Mouse (Mus musculus) liver, embryonic 12.5 days (tissue): Measurements from ENCODE around the gene Cxcl14. TPM values are rescaled to one million over a fixed set of nuclear protein-coding genes. Genes with fewer than 3 reads are reported as not detected.

ENCODE experiments used
- ATAC-seq: fragments of 200-750 bp; cut with Nextera tagmentation; 2 replicates; pipeline ENCODE4 v1.8.0; 2017; ENCODE audit warnings: moderate number of reproducible peaks, mild to moderate bottlenecking, moderate library complexity
- H3K27ac ChIP-seq: fragments of 300-500 bp; sonication (generic); 2 replicates; pipeline ENCODE4 v1.5.1; 2016; ENCODE audit warnings: mild to moderate bottlenecking
- H3K27me3 ChIP-seq: fragments of 300-500 bp; sonication (generic); replicated peaks from 2 replicates; pipeline ENCODE4 v1.6.1; 2016; ENCODE audit warnings: mild to moderate bottlenecking, moderate library complexity
- H3K36me3 ChIP-seq: fragments of 300-500 bp; sonication (generic); 2 replicates; pipeline ENCODE4 v1.6.1; 2016; ENCODE audit warnings: mild to moderate bottlenecking, moderate library complexity
- H3K4me1 ChIP-seq: fragments of 300-500 bp; sonication (generic); 2 replicates; pipeline ENCODE4 v1.6.1; 2016
- H3K4me2 ChIP-seq: fragments of 300-500 bp; sonication (generic); 2 replicates; pipeline ENCODE4 v1.6.1; 2016; ENCODE audit warnings: mild to moderate bottlenecking, moderate library complexity
- H3K4me3 ChIP-seq: fragments of 300-500 bp; sonication (generic); 2 replicates; pipeline ENCODE4 v1.5.1; 2016; ENCODE audit warnings: mild to moderate bottlenecking, moderate library complexity
- H3K9ac ChIP-seq: fragments of 300-500 bp; sonication (generic); 2 replicates; pipeline ENCODE4 v1.6.1; 2016; ENCODE audit warnings: mild to moderate bottlenecking, moderate library complexity
- H3K9me3 ChIP-seq: fragments of 300-500 bp; sonication (generic); replicated peaks from 2 replicates; pipeline ENCODE4 v1.6.1; 2016; ENCODE audit warnings: mild to moderate bottlenecking, moderate library complexity
- WGBS: fragments of 180-500 bp; shearing (Covaris S2); methylation state at CpG from one replicate; pipeline ENCODE4 v1.1.7; 2016; ENCODE audit not compliant: insufficient replicate concordance; 5-methylcytosine and 5-hydroxymethylcytosine counted together
- polyA plus RNA-seq: library from polyadenylated mRNA; unstranded; fragments of >200 nt; fragmentation: Nextera tagmentation; extraction: Ambion mirVana; gene quantifications from 2 replicates; pipeline ENCODE4 v1.2.1, GENCODE M21; 2016

Gene Cxcl14
- polyA plus RNA-seq, 1 experiment from 2014 or later, result 0.41 TPM

GRCm38 (mm10) chr13:56288601-56289000 lies 7.8 kb downstream of the Cxcl14 start:
- Histone ChIP-seq H3K9ac (no peak overlapping the region), H3K9me3 (0 out of 2 replicates have a peak, but pooled peaks cover 5% of the 10 kb centered on the region), H3K4me1 (no peaks in the 10 kb centered on the region), H3K27ac (no peak overlapping the region), H3K4me3 (no peak overlapping the region), H3K27me3 (peaks cover 35% of the 10 kb centered on the region), H3K36me3 (no peaks in the 10 kb centered on the region), H3K4me2 (no peak overlapping the region)
- 46% methylated on average over 4 of the region's 4 CpGs for WGBS
- ATAC-seq, result no peak

DNA sequence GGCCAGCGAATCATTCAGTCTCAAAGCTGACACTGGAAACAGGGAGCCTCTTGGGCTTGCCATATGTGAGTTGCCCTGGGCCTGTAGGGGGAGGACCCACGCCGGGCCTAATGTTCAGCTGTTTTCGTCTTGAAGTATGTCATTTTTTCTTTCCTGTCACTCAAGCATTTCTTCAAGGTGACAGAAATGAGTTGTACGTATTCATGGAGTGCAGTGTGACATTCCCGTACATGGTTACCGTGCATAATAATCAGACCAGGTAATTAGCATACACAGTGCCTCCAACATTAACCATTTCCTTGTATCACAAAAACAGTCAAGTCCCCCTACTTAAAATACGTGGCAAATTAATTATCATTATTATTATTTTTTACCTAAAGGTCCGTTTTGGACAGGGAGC lies 9.3 kb downstream of the Cxcl14 start:
- Histone ChIP-seq H3K4me1 (no peaks in the 10 kb centered on the region), H3K27me3 (peaks cover 20% of the 10 kb centered on the region), H3K36me3 (no peaks in the 10 kb centered on the region), H3K4me2 (no peak overlapping the region), H3K27ac (no peak overlapping the region), H3K4me3 (no peak overlapping the region), H3K9ac (no peak overlapping the region), H3K9me3 (0 out of 2 replicates have a peak, but pooled peaks cover 5% of the 10 kb centered on the region)
- 69% methylated on average over 9 of the region's 9 CpGs for WGBS
- ATAC-seq, result no peak

- WGBS, result 79% methylated on average over 13 of the region's 13 CpGs
Measured at GRCm38 (mm10) chr13:56283321-56283720, 13.0 kb downstream of the Cxcl14 start.

DNA sequence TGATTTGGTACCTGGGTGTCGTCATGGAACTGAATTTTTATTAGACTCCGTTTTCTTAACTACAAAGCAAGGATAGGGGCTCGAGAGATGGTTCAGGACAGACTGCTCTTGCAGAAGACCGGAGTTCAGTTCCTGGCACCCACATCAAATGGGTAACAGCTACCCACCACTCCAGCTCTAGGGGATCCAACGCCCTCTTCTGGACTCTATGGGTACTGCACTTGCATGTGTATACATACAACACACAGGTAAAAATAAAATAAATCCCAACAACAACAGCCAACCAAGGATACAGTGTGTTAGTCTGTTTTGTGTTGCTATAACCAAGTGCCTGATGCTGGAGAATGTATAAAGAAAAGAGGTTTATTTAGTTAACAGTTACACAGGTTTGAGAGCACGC lies 16.0 kb downstream of the Cxcl14 start:
- H3K9me3 ChIP-seq, result no peaks in the 10 kb centered on the region
- H3K27me3 ChIP-seq, result no peaks in the 10 kb centered on the region
- no peak overlapping the region for H3K27ac ChIP-seq
- no peak overlapping the region for H3K4me3 ChIP-seq
- no peak for ATAC-seq
- no peak overlapping the region for H3K9ac ChIP-seq
- 64% methylated on average over 6 of the region's 6 CpGs for WGBS
- H3K4me2 ChIP-seq, result no peak overlapping the region
- no peaks in the 10 kb centered on the region for H3K36me3 ChIP-seq
- H3K4me1 ChIP-seq, result no peaks in the 10 kb centered on the region

More at GRCm38 (mm10) chr13:56283321-56283720, 13.0 kb downstream of the Cxcl14 start:
- no peaks in the 10 kb centered on the region for H3K36me3 ChIP-seq
- H3K27ac ChIP-seq, result no peak overlapping the region
- H3K4me1 ChIP-seq, result no peaks in the 10 kb centered on the region
- ATAC-seq, result no peak
- no peak overlapping the region for H3K4me2 ChIP-seq
- no peaks in the 10 kb centered on the region for H3K9me3 ChIP-seq
- H3K4me3 ChIP-seq, result no peak overlapping the region
- H3K9ac ChIP-seq, result no peak overlapping the region
- no peaks in the 10 kb centered on the region; the same call in 1 of the 2 replicates for H3K27me3 ChIP-seq

GRCm38 (mm10) chr13:56279439-56279838 lies 16.9 kb downstream of the Cxcl14 start:
- WGBS, result 24% methylated on average over 8 of the region's 8 CpGs
- Histone ChIP-seq H3K27me3 (no peaks in the 10 kb centered on the region), H3K4me3 (no peak overlapping the region), H3K36me3 (no peaks in the 10 kb centered on the region), H3K27ac (no peak overlapping the region), H3K9ac (no peak overlapping the region), H3K4me2 (no peak overlapping the region), H3K4me1 (no peaks in the 10 kb centered on the region), H3K9me3 (no peaks in the 10 kb centered on the region)
- ATAC-seq, result no peak

- Histone ChIP-seq H3K9me3 (no peaks in the 10 kb centered on the region), H3K27me3 (no peaks in the 10 kb centered on the region; the same call in 1 of the 2 replicates), H3K4me3 (no peak overlapping the region), H3K36me3 (no peaks in the 10 kb centered on the region), H3K4me1 (no peaks in the 10 kb centered on the region), H3K4me2 (no peak overlapping the region), H3K9ac (no peak overlapping the region), H3K27ac (no peak overlapping the region)
- 44% methylated on average over 2 of the region's 2 CpGs for WGBS
- no peak for ATAC-seq
Measured at GRCm38 (mm10) chr13:56275171-56275570, 21.2 kb downstream of the Cxcl14 start.

DNA sequence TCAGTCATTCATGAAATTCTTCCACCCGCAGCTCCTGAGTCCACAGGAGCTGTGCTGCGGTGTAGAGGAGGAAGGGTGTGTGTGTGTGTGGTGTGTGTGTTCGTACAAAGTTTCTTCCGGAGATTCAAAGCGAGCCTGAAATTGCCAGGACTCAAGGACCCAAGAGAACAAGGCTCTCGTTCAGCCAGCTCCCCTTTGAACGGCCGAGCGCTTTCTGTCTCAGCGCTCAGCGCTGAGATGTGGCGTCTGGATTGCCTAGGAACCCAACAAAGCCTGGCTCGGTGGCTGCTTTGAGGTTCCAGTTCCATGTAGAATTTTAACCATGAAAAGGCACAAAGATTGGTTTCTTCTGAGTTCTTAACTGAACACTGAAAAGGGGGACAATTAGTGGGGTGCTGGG lies 26.2 kb downstream of the Cxcl14 start:
- H3K4me2 ChIP-seq, result no peak overlapping the region
- no peaks in the 10 kb centered on the region for H3K36me3 ChIP-seq
- H3K4me3 ChIP-seq, result no peak overlapping the region
- no peak overlapping the region for H3K27ac ChIP-seq
- ATAC-seq, result no peak
- H3K9ac ChIP-seq, result no peak overlapping the region
- no peaks in the 10 kb centered on the region for H3K4me1 ChIP-seq
- H3K9me3 ChIP-seq, result 0 out of 2 replicates have a peak, but pooled peaks cover 4% of the 10 kb centered on the region
- 63% methylated on average over 13 of the region's 13 CpGs for WGBS
- H3K27me3 ChIP-seq, result peaks cover 10% of the 10 kb centered on the region

- Histone ChIP-seq H3K9me3 (0 out of 2 replicates have a peak, but pooled peaks cover 4% of the 10 kb centered on the region), H3K36me3 (no peaks in the 10 kb centered on the region), H3K27me3 (peaks cover 33% of the 10 kb centered on the region), H3K4me2 (no peak overlapping the region), H3K4me3 (no peak overlapping the region), H3K27ac (no peak overlapping the region), H3K4me1 (no peaks in the 10 kb centered on the region), H3K9ac (no peak overlapping the region)
- 58% methylated on average over 4 of the region's 4 CpGs for WGBS
- no peak for ATAC-seq
Measured at GRCm38 (mm10) chr13:56267396-56267795, 29.0 kb downstream of the Cxcl14 start.

DNA sequence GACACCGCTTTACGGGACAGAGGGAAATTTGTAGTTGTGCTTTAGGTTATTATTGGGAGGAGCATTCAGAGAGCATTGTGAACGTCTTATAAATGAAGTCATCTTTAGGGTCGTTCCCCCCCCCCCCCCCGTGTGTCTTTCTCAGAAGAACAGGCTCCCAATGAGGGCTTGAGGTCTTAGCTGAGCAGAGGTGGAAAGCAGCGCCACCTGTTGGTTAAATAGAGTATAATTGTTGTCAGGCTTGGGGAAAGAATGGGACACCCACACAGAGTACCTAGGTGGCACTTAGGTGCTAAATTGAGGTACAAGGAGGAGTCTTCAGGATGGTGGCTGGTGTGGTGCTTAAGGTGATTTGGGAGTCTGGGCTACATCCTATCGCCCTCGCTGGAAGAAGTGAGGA lies 29.9 kb downstream of the Cxcl14 start:
- ATAC-seq, result no peak

DNA sequence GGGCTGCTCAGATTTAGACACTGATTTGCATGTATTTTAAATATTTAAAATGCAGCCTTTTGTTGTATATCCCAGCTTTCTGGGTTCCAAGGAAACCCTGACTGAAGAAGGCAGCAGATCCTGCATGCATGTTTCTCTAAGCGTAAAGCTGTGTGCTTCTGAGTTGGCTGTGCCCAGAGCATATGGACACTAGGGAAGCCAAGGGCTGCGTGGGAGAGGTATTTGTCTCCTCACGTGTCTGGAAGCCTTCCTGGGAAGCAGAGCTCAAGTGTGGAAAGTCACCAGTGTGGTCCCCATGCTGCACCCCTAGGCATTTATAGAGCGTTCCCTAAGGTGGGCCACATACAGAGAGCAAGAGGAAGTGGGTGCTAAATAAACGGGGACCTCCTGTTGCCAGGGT lies 30.7 kb downstream of the Cxcl14 start:
- Histone ChIP-seq H3K27ac (no peak overlapping the region), H3K27me3 (peaks cover 50% of the 10 kb centered on the region), H3K9me3 (0 out of 2 replicates have a peak, but pooled peaks cover 4% of the 10 kb centered on the region), H3K9ac (no peak overlapping the region), H3K36me3 (no peaks in the 10 kb centered on the region), H3K4me2 (no peak overlapping the region), H3K4me1 (no peaks in the 10 kb centered on the region), H3K4me3 (no peak overlapping the region)
- no peak for ATAC-seq
- WGBS, result 49% methylated on average over 5 of the region's 5 CpGs

More for the DNA sequence above, 29.9 kb downstream of the Cxcl14 start:
- Histone ChIP-seq H3K4me2 (no peak overlapping the region), H3K27ac (no peak overlapping the region), H3K36me3 (no peaks in the 10 kb centered on the region), H3K4me1 (no peaks in the 10 kb centered on the region), H3K9ac (no peak overlapping the region), H3K9me3 (0 out of 2 replicates have a peak, but pooled peaks cover 4% of the 10 kb centered on the region), H3K27me3 (peaks cover 43% of the 10 kb centered on the region), H3K4me3 (no peak overlapping the region)
- 33% methylated on average over 8 of the region's 8 CpGs for WGBS

DNA sequence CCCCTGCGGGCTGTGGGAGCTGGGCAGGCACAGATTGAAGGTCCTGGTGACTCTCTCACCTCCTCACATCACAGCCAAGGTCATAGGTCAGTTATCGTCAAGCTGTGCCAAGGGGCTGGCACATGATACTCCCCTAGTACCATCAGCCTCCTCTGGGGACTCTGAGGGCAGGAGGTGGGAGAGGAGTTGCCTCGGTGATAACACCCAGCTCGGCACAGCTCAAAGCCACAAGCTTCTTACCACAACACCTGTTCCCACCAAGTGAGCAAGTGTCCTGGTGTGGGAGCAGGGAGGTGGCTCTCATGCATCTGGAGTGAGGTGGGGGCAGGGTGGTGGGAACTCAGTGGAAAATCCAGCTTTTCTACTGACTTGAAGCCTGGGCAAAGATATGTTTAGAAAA lies 34.1 kb downstream of the Cxcl14 start:
- H3K27ac ChIP-seq, result no peak overlapping the region
- H3K9ac ChIP-seq, result no peak overlapping the region
- H3K4me2 ChIP-seq, result no peak overlapping the region
- no peaks in the 10 kb centered on the region for H3K9me3 ChIP-seq
- no peaks in the 10 kb centered on the region for H3K4me1 ChIP-seq
- no peak for ATAC-seq
- 49% methylated on average over 4 of the region's 4 CpGs for WGBS
- H3K4me3 ChIP-seq, result no peak overlapping the region
- H3K27me3 ChIP-seq, result peaks cover 84% of the 10 kb centered on the region
- no peaks in the 10 kb centered on the region for H3K36me3 ChIP-seq

DNA sequence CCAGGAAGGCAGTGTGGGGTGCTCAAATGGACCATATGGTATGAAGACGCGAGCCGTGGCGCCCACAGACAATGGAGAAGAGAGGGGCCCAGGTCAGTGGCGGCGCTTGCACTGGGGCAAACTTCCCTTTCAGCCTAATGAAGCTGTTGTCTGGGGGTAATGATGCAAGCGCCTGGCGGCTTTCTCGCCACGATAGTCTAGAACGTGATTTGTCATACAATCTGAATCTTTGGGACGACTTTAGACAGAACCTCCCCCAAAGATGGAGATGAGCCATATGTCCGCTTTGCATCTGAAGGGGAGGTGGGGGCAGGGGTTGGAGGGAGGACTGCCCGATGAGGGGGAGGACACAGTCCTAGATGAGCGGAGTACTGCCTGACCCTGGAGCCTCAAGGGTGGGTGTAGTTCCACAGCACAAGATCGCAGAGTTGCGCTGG lies 36.0 kb downstream of the Cxcl14 start:
- Histone ChIP-seq H3K9me3 (no peaks in the 10 kb centered on the region), H3K4me2 (no peak overlapping the region), H3K36me3 (no peaks in the 10 kb centered on the region), H3K27ac (no peak overlapping the region), H3K9ac (no peak overlapping the region), H3K4me1 (no peaks in the 10 kb centered on the region), H3K27me3 (peaks cover 95% of the 10 kb centered on the region), H3K4me3 (no peak overlapping the region)
- ATAC-seq, result no peak
- 7% methylated on average over 17 of the region's 17 CpGs for WGBS

- H3K9me3 ChIP-seq, result no peaks in the 10 kb centered on the region
- WGBS, result 1% methylated on average over 5 of the region's 5 CpGs
- ATAC-seq, result no peak
Measured at GRCm38 (mm10) chr13:56259926-56260250, 36.5 kb downstream of the Cxcl14 start.

More at GRCm38 (mm10) chr13:56259926-56260250, 36.5 kb downstream of the Cxcl14 start:
- H3K27me3 ChIP-seq, result peaks cover 96% of the 10 kb centered on the region
- H3K27ac ChIP-seq, result no peak overlapping the region
- no peak overlapping the region for H3K4me2 ChIP-seq
- no peak overlapping the region for H3K4me3 ChIP-seq
- H3K4me1 ChIP-seq, result no peaks in the 10 kb centered on the region
- H3K36me3 ChIP-seq, result no peaks in the 10 kb centered on the region
- no peak overlapping the region for H3K9ac ChIP-seq
